Mouse (Mus musculus): ENCODE results near the gene Tomm40.

Gene Tomm40

DNA sequence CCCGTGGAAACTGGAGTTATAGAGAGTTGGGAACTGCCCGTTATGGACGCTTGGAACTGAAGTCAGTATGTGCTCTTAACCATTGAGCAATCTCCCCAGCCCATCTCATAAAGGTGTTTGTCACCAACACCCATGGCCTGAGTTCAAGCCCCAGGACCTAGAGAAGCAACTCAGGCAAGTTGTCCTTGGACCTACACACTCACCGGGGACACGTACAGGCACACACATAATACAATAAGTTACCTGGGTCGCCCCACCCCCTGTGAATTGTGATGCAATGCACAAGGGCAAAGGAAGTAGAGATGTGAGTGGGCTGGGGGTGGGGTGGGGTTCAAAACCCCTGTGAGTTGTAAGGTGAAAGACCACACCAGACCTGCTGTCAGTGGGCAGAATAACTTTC, 28.7 kb downstream of the Tomm40 start:
- no peak for DNase-seq (ENCODE audit: low spot score)

DNA sequence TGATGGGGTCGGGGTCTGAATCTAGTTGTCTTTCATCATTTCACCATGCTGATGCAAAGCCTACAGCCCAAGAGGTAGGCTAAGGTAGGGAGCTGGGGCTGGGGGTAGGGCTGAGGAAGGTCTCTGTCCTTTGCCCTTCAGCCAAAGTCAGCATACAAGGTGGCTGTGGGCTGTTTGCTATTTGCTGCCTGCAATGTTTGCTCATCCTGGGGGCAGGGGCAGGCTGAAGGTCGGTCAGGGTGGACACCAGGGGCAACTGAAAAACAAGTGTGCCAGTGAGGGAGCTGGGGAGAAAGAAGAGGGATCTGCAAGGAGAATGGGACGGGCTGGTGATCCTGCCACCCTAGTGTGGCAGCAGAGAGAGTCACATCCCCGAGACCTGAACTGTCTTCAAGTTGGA, 29.9 kb downstream of the Tomm40 start:
- DNase-seq (ENCODE audit: low spot score), result no peak

DNA sequence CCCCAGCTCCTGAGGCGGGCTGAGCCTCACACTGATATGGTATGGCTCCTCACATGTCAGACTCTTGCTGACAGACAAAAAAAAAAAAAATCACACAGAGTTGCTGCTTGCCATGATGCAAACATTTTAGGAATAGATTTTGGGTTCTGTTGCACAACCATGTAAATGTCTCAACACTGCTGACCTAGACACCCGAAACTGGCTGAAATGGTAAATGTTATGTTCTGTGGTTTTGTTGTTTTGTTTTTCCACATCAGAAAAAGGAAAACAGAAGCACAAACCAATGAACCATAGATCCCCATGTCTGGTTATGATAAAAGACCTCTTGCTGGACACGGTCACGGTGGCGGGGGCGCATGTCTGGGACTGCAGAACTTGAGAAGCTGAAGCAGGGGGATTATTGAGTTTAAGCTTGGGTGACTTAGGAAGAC, 31.5 kb downstream of the Tomm40 start:
- no peak for DNase-seq (ENCODE audit: low spot score)

DNA sequence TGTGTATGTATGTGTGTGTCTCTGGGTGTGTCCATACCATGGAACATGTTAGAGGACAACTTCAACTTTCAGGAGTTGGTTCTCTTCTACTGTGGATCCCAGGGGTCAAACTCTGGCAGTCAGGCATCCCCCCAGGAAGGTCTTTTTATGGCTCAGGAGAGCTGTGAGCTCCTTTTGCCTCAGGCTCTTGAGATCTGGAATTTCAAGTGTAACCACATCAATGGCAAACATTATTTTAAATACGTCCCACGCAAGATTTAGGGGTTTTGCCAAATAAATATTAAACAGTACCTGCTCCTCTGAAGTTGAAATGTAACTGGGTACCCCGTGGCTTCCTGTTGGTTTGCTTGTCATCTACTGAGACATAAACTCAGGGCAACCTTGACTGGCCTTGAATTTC, 32.3 kb downstream of the Tomm40 start:
- DNase-seq (ENCODE audit: low spot score), result no peak

DNA sequence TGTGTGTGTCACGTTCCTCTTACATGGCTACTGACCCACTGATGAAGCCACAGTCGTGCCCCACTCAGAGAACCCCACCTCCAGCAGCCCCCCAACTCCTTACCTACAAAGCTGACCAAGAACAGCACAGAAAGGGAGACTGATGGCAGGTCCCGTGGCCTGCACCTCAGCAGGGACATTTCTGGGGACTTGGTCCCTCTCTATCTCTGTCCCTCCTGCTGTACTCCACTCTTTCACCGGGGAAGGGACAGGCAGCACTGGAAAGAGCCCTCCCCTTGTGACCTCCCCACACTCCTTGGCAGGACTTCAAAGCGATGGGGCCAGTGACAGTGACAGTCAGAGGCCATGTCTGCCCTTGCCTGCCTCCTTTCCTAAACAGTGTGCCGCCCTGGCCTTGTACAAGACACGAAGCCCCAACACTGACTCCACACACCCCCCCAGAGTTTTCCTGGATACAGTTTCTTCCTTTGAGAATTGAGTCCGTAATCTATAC, 34.0 kb downstream of the Tomm40 start, which contains the start of the genes Gm44805 and Apoc4:
Gene Gm44805, minus strand, starts transcription at position 222 of the 493 bp plus-strand sequence.
Gene Apoc4, minus strand, starts transcription at position 278 of the 493 bp plus-strand sequence.
- DNase-seq (ENCODE audit: low spot score), result no peak

DNA sequence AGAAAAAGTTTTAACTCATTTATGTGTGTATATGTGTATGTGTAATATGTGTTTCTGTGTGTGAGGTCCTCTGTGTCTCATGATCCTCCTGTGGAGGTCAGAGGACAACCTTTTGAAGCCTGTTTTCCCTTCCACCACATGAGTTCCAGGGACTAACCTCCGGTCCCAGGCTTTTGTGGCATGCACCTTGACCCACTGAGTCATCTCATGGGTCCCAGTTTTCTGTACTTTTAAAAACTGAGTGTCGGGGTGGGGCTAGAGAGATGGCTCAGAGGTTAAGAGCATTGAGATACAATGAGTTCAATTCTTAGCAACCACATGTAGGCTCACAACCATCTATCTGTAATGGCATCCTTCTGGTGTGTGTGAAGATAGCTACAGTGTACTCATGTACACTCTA, 34.5 kb downstream of the Tomm40 start:
- no peak for DNase-seq (ENCODE audit: low spot score)

DNA sequence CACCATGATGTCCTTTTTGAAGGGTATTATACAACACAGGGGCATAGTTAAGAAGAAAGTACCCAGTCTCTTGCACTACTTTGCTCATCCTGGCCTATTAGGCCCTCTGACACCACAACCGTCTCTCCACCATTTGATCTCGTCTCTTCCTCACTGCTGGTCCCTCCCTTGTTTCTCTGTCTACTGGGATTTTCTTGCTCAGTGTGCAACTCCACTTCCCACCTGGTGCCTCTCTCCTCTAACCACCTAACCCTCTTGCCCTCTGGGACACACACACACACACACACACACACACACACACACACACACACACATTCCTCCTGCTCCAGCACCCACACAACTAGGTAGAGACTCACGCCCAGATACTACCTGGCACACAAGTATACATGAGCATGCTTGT, 36.3 kb downstream of the Tomm40 start:
- no peak for DNase-seq (ENCODE audit: low spot score)

DNA sequence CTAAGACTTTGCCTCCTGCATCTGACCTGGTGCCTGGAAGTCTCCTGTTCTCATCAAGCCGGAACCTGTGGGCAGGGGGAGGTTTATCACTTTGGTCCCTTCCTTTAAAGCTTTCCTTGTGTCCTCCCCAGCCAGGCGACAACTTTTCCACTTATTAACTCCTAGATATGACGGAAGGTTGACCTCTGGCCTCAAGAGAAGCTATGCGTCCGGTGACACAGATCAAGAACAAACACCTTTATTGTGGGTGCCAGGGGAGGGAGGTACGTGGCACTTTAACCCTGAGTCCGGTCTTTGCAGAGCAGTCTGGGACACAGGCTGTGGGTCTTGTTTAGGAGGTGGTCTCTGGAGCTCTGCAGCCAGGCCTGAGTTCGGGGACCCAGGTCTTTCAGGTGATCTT, 37.4 kb downstream of the Tomm40 start, which contains the start of gene Apoc2:
Gene Apoc2, minus strand, starts transcription at position 70 of the 400 bp plus-strand sequence.
- no peak for DNase-seq (ENCODE audit: low spot score)

DNA sequence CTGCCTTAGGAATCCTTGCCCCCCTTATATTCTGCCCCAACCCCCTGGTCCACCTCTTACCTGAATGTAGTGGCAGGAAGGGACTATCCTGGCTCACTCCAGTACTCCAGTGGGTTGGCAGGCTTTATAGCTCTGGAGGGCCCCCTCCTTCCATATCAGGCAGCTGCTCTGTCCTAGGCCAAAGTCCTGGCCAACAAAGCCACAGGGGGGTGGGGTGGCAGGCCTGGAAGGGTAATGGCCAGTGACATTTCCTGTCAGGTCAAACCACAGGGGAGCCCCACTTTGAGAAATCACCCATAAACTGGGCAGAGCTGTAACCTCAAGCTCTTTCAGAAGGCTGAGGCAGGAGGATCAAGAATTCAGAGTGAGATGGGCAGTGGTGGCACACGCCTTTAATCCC, 38.6 kb downstream of the Tomm40 start:
- DNase-seq (ENCODE audit: low spot score), result no peak

DNA sequence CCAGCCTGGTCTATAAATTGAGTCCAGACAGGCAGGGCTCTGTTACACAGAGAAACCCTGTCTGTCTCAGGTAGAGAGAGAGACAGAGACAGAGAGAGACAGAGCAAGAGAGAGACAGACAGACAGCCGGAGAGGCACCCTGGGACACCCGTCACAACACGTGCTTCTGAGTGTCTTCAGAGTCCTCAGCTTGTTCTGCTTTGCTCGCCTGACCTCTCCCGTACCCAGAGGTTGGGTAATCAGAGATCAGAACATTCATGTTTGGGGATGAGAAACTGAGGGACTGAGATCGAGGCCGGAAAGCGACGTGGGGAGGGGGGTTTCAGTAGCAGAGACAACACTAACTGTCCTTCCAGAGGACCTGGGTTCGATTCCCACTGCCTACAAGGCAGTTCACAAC, 39.4 kb downstream of the Tomm40 start:
- no peak for DNase-seq (ENCODE audit: low spot score)

DNA sequence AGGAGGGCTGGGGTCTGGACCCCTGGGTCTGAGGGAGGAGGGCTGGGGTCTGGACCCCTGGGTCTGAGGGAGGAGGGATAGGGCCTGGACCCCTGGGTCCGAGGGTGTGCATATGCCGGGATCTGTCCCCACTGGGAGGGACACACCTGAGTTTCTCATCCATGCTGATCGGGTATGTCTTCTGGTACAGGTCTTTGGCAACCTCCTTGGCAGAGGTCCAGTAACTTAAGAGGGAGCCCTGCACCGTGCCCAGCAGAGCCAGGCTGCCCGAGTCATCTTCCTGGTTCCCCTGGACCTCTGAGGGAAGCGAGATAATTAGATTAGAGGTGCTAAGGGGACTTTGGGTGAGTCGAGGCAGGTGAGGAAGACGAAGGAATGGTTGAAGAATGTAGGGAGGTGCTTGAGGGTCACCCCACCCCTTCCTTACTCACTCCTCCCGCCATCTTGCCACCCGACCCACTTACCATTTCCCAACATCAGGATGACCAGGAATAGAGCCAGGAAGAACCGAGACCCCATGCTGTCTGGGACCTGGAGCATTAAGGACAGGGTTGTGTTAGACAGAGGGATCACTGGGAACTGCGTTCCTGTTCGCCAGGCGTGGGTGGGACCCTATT, 42.0 kb downstream of the Tomm40 start:
- no peak for DNase-seq (ENCODE audit: low spot score)

DNA sequence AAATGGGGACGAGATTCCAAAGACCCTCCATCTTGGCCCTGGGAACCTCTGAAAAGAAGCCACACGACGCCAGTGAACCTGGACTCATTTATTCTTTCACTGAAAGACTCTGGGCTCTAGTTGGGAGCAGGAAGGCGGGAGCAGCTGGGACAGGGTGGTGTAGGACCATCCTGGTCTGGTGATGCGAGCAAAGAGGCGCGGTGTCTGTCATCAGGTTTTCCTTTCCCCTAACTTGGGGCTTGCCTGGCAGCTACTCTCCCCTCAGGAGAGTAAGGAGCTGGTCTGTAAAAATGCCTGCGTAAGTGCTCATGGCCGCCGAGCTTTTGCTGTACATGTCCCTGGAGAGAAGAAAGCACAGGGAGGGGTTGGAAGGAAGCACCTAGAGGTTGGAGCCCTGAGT, 43.7 kb downstream of the Tomm40 start:
- no peak for DNase-seq (ENCODE audit: low spot score)

DNA sequence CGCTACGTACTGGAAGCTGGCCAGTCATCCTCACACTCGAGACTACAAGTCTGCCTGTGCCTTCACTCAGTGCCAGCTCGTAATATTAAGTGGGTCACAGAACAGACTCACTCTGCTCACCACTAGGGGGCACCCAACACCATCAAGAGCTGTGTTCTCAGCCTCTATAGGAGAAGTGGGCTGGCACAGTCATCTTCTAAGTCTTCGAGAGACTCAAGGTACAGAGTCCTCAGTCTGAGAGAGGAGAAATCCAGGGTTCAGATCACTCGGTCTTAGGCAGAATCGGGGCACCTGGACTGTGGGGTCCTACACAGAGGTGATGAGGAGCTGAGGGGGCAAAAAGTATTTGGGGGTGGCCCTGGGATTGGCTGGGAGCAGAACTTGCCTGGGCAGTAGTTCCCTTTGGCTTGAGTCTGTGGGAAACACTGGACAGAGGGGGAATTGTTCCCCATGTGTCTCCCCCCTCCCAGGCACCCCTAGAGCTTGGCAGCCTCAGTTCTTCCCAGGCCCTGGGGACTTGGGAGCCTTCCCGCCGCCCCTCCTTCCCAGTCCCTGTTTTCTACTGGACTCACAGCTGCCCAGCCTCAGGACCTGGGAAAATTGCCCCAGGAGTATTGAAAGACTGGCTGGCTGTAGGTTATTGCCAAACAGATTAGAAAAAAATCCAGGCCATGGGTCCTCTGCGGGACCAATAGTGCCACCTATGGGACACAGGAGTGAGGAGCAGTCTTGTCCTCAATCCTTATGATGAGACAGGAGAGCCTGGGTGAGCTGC, 46.1 kb downstream of the Tomm40 start:
- peak; percentile 89 for DNase-seq (ENCODE audit: low spot score)

DNA sequence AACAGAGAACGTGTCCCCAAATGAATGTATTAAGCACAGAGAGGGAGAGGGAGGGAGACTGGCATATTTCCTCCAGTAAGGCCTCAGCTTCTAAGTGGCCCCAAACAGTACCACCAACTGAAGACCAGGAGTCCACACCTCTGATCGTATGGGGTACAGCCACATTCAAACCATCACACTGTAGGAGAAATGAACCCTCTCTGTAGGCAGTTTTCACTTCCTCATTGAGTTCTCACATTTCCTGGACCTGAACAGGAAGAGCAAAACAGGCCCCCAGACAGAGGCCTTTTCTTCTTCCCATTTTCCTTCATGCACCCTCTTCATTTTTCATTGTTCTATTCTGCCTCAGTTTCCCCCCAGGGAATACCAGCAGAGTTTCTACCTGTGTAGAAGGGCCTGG, 47.8 kb downstream of the Tomm40 start:
- DNase-seq (ENCODE audit: low spot score), result no peak

DNA sequence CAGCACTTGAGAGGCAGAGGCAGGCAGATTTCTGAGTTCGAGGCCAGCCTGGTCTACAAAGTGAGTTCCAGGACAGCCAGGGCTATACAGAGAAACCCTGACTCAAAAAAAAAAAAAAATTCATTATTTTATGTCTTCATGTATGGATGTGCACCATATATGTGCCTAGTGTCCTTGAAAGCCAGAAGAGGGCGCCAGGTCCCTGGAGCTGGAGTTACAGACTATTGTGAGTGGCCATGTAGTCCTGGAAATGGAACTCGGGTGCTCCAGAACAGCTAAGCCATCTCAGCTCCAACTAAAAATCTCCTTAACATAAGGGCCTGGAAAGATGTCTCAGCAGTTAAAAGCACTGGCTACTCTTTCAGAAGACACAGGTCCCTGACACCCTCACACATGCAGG, 48.5 kb downstream of the Tomm40 start:
- no peak for DNase-seq (ENCODE audit: low spot score)

DNA sequence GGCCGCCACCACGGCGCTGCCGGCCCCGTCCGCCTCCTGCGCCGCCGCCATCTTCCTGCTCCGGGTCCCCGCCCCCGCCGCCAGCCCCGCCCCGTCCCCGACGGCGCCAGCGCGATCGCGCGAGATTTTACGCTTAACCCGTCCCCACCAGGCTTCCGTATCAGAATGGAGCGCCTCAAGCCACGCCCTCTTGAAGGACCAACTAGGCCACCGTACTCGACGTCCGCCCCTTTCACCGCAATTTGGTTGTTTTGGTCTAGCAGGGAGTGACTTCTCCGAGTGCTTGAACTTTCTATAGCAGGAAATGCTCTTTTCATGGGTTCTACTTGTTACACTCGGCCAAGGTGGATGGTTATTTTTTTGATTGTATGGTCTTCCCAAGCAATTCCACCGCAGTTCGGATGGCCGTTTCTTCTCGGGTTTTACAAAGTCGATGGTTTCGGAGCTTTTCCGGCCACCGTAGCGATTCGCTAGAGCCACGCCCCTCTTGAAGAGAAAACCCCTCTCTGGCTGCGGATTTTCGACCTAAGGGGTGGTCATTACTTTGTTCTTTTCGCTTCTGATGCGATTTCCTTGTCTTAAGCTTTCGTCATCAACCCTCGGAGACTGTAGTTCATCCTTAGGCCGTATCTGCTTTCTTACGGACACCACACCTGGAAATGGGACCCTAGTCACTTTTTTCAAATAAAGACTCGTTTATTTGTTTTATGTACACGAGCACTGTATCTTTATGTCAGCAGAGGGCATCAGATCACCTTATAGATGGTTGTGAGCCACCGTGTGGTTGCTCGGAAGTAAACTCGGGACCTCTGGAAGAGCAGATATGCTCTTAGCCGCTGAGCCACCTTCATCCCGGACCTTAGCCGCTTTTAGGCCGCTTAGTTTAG, 50.0 kb downstream of the Tomm40 start, which contains the start of gene Clptm1:
Gene Clptm1, minus strand, starts transcription at position 79 of the 887 bp plus-strand sequence.
- peak; percentile 95 for DNase-seq (ENCODE audit: low spot score)

DNA sequence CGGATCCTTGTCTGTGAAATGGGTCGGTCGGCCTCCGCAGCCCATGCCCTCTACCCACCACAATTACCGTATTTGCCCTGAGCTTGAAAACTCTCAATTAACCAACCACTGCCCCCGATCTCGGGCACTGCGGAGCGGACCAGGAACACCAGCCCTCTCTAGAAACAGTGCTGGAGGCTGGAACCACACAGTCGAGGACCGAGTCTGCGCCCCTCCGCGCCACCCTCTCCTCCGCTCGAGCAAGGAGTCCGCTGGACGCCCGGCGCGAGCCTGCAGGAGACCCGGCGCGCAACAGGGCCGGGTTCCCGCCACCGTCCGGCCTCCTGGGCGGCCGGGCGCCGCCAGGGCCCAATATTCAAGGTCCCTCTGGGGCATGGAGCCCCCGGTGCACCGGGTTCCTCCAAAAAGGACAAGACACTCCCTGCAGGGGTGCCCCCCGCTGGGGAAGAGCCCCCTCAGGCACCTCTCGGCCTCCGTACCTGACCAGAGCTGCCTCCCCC, 50.7 kb downstream of the Tomm40 start:
- DNase-seq (ENCODE audit: low spot score), result no peak

DNA sequence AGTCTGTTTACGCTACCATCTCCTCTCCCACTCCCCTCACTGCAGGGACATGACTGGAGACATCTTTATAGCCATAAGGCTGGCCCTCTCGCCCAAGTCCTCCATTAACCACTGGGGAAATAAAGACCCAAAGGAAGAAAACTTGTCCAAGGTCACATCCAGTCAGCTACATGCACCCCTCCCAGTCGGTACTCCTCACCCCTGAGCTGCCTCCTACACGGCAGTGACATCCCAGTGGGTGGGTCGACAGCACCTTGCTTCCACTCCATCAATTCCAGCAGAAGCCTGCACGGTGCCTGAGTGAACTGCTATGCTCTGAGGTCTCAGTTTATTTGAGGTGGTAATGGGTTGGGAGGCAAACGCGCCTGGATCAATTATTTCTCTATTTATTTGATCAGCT, 51.3 kb downstream of the Tomm40 start:
- no peak for DNase-seq (ENCODE audit: low spot score)

DNA sequence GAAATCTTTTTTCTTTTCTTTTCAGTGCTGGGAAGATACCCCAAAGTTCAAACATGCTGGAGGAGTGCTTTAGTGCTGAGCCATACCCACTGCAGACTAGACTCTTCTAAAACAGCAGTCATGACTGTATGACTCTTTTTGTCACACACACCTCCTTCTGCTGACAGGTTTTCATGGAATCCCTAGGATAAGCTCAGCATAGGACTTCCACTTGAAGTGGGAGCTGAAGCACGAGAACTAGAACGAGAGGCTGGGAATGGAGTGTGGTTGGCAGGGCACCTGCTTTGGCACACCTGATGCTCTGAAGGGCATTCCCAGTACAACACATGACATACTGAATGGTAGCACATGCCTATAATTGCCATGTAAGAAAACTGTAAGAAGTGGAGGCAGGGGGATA, 62.6 kb downstream of the Tomm40 start:
- no peak for DNase-seq (ENCODE audit: low spot score)

Data from urinary bladder, postnatal 25 days (tissue).